Mouse (Mus musculus): ENCODE results near the gene Gm13119. TPM values are rescaled to one million over a fixed set of nuclear protein-coding genes. Genes with fewer than 3 reads are reported as not detected.

The Gm13119 gene
- polyA plus RNA-seq, 1 experiment from 2014 or later = not detected

- Histone ChIP-seq H3K27me3 (replicated peaks; ENCODE audit: control insufficient read depth, insufficient read depth, low read length) (no peaks in the 10 kb centered on the region), H3K4me3 (ENCODE audit: low read depth, low read length) (no peak overlapping the region), H3K4me1 (ENCODE audit: control insufficient read depth, insufficient read depth, low read length) (no peaks in the 10 kb centered on the region), H3K27ac (replicated peaks; ENCODE audit: low read depth, low read length) (no peak overlapping the region), H3K9me3 (ENCODE audit: control insufficient read depth, low read length) (no peaks in the 10 kb centered on the region), H3K4me2 (ENCODE audit: low read depth, low read length) (no peak overlapping the region), H3K36me3 (ENCODE audit: control insufficient read depth, insufficient read depth, low read length) (no peaks in the 10 kb centered on the region), H3K9ac (ENCODE audit: low read depth, low read length) (no peak overlapping the region)
- ATAC-seq (ENCODE audit: low read depth) (no peak), DNase-seq (ENCODE audit: low spot score) (no peak)
- 56% methylated on average over 3 of the region's 3 CpGs for WGBS
Observed at GRCm38 (mm10) chr4:144406261-144406660, 48.5 kb downstream of the Gm13119 start.

GRCm38 (mm10) chr4:144408290-144408689, 50.5 kb downstream of the Gm13119 start, which contains the start of gene Pramef12:
Pramef12 (minus strand) TSS chr4:144408464.
- Histone ChIP-seq H3K27ac (replicated peaks; ENCODE audit: low read depth, low read length) (no peak within 1 kb of the TSS), H3K36me3 (ENCODE audit: control insufficient read depth, insufficient read depth, low read length) (no peaks in the 10 kb centered on the region), H3K9me3 (ENCODE audit: control insufficient read depth, low read length) (no peaks in the 10 kb centered on the region), H3K4me1 (ENCODE audit: control insufficient read depth, insufficient read depth, low read length) (no peaks in the 10 kb centered on the region), H3K9ac (ENCODE audit: low read depth, low read length) (no peak within 1 kb of the TSS), H3K27me3 (replicated peaks; ENCODE audit: control insufficient read depth, insufficient read depth, low read length) (no peaks in the 10 kb centered on the region), H3K4me3 (ENCODE audit: low read depth, low read length) (no peak within 1 kb of the TSS), H3K4me2 (ENCODE audit: low read depth, low read length) (no peak within 1 kb of the TSS)
- 82% methylated on average over 9 of the region's 9 CpGs for WGBS
- ATAC-seq (ENCODE audit: low read depth) (no peak), DNase-seq (ENCODE audit: low spot score) (no peak)

Other genes with a start within 250 kb of the Gm13119 start
- not detected in 2 replicates for gene Oog3, start 195.3 kb upstream of the Gm13119 start, polyA plus RNA-seq (2014; fragmentation: Nextera tagmentation; extraction: Ambion mirVana)
- gene Oog2, start 167.2 kb upstream of the Gm13119 start, polyA plus RNA-seq (2014; fragmentation: Nextera tagmentation; extraction: Ambion mirVana) = not detected in 2 replicates
- gene C87977, start 144.6 kb upstream of the Gm13119 start, polyA plus RNA-seq (2014; fragmentation: Nextera tagmentation; extraction: Ambion mirVana) = not detected in 2 replicates
- gene Pramel5, start 77.5 kb upstream of the Gm13119 start, polyA plus RNA-seq (2014; fragmentation: Nextera tagmentation; extraction: Ambion mirVana) = not detected in 2 replicates
- not detected in 2 replicates for gene Gm13128, start 27.7 kb upstream of the Gm13119 start, polyA plus RNA-seq (2014; fragmentation: Nextera tagmentation; extraction: Ambion mirVana)
- 0.19 TPM in 1 of 2 replicates, not detected in the other for gene Pramef20, start 20.0 kb downstream of the Gm13119 start, polyA plus RNA-seq (2014; fragmentation: Nextera tagmentation; extraction: Ambion mirVana)
- gene Pramef12, start 50.5 kb downstream of the Gm13119 start, polyA plus RNA-seq (2014; fragmentation: Nextera tagmentation; extraction: Ambion mirVana) = 0.16 and 0.24 TPM in 2 replicates
- gene 1700012P22Rik, start 80.8 kb downstream of the Gm13119 start, polyA plus RNA-seq (2014; fragmentation: Nextera tagmentation; extraction: Ambion mirVana) = not detected in 2 replicates
- not detected in 2 replicates for gene Gm9944, start 95.4 kb downstream of the Gm13119 start, polyA plus RNA-seq (2014; fragmentation: Nextera tagmentation; extraction: Ambion mirVana)
- gene Aadacl3, start 105.8 kb downstream of the Gm13119 start, polyA plus RNA-seq (2014; fragmentation: Nextera tagmentation; extraction: Ambion mirVana) = not detected in 2 replicates
- not detected in 2 replicates for gene 9430007A20Rik, start 161.9 kb downstream of the Gm13119 start, polyA plus RNA-seq (2014; fragmentation: Nextera tagmentation; extraction: Ambion mirVana)
- gene Gm13124, start 207.2 kb downstream of the Gm13119 start, polyA plus RNA-seq (2014; fragmentation: Nextera tagmentation; extraction: Ambion mirVana) = not detected in 2 replicates

Data from embryonic facial prominence, embryonic 14.5 days (tissue).